Mouse (Mus musculus) adrenal gland, adult 2 months (tissue): ENCODE measurements around the gene Ppp1r9a. TPM values are rescaled to one million over a fixed set of nuclear protein-coding genes. Genes with fewer than 3 reads are reported as not detected.
A peak's percentile ranks its signal among the peaks of the same experiment; 100 is the strongest.

Experiments used
- DNase-seq: peaks from one replicate; pipeline ENCODE4 v3.0.0; 2021
- polyA plus RNA-seq: library from polyadenylated mRNA; depleted of rRNA; stranded (reverse); fragments of >200 nt; gene quantifications from 2 replicates; pipeline ENCODE4 v1.2.3, GENCODE M21; 2012
- total RNA-seq, 2 experiments: library from RNA; stranded (reverse); gene quantifications; 2 replicates each; pipeline ENCODE4 v1.2.3; 2021

Gene Ppp1r9a
- total and polyA plus RNA-seq, 3 experiments: 7.6 to 37.4 (median 32.0) TPM

DNA sequence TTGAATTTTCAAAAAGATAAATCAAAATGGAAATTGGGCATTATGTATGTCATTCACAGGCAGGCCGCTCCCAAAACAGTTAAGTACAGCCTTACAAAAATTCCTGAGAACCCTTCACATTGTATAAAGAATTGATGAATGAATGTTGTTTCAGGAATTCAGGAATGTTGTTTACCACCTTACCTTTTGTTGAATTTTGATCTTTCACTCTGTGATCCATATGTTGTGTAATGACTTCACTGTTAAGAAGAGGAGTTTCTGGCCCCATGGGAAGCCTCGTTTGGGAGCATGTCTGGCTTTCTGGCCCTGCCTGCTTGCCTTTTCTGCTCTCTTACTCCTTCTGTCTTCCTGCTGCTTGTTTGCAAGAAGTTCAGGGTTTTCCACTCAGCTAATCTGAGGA, 105.4 kb downstream of the Ppp1r9a start:
- no peak for DNase-seq

DNA sequence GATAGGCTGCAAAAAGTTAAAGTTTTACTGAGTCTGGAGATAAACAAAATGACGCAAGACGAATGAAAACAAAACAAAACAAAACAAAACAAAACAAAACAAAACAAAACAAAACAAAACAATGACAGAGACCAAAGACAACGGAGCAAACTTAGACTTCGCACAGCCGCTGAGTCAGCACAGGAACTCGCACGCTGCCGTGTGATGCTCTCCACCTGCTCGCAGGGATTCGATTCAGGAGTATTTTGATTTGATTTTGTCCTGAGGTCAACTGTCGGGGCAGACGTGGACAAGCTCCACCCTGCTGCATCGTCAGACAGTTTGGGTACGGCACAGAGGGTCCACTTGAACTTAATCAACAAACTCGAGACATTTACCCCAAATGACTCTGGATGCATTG, 105.9 kb downstream of the Ppp1r9a start:
- no peak for DNase-seq

DNA sequence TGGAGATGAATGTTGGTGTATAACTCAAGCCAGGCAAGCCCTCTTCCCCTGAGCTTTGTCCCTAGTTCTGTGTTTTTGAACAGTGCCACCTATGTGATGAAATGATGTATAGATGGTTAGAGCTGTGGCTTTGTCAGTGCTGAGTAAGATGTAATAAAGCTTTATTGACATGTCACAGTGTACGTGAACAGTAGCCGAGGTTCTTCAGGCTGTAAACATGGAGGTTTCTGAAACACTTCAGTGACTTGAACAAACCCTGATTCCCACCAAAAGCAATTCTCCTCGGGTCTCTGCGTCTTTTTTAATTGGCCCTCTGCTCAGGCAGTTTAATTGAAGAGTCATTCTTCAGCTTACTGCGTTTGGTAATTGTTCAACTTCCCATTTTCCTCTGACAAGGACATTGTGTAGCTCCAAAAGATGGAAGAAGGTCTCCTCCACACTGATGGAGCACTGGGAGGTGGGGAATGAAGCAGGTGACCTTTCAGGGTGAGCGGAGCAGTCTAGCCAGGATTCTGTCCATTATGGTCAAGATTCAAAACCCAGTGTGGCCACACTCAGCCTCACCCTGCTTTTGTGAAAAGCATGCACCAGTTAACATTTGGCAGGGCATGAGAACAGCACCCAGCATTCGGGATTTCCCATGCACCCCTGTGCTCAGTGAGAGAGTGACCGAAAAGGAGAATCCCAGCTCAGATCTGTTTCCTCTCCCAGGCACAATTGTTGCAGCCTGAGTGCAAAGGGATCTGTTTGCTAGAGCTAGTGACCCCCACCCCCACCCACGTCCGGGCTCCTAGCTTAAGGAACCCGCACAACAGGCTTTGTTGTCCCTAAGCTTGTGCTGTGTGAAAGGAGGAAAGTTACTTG, 108.1 kb downstream of the Ppp1r9a start:
- DNase-seq: no peak

DNA sequence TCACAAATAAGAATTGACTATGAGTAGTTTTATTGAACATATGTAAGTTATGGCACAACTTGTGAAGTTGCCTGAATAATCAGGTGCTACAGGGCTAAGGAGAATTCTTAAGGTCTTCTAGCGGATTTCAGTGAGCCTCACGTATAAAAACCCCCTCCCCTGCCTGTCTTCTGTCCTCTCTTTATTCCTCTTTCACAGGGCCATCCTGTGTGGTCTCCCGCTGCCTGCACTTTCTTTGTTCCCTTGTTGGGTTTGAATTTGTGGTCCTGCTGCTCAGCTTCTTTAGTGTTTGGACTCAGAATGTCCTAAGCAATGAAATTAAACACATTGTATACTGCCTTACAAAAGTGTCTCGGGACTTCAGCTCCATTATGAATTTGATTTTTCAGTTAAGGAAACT, 110.1 kb downstream of the Ppp1r9a start:
- DNase-seq: no peak

DNA sequence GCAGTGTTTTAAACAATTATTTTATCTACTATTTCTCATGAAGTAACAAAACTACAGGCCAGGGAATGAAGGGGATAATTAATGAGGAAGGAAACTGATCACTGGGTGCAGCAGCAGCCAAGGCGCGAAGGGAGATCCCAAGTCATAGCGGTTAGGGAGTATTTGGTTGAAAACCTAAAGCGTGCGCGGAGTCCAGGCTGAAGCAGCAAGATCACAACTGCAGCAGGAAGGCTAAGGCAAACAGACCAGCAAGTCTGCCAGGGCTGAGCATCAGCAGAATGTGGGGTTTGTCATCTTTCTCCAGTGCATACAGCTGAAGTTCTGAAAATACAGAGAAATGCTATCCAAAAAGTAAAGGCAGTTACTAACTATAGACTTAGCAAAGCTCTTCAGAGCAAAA, 111.8 kb downstream of the Ppp1r9a start:
- no peak for DNase-seq

DNA sequence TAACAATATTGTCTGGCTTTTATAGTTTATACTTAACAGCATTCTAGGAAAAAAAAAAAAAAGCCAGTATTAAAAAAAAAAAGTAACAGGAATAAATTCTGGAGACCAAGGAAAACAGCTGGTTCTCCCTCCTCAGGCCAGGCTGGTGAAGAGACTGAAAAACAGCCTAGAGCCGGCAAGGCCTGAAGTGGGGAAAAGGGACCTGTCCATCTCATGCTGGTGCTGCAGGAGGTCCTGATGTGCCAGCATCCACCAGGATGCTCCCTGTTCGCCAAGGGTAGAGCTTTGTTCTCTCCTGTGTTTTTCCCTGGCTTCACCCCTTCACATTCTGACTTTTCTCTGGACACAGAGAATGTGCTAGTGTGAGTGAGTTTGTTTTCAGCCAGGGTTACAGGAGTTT, 112.5 kb downstream of the Ppp1r9a start:
- DNase-seq: no peak

DNA sequence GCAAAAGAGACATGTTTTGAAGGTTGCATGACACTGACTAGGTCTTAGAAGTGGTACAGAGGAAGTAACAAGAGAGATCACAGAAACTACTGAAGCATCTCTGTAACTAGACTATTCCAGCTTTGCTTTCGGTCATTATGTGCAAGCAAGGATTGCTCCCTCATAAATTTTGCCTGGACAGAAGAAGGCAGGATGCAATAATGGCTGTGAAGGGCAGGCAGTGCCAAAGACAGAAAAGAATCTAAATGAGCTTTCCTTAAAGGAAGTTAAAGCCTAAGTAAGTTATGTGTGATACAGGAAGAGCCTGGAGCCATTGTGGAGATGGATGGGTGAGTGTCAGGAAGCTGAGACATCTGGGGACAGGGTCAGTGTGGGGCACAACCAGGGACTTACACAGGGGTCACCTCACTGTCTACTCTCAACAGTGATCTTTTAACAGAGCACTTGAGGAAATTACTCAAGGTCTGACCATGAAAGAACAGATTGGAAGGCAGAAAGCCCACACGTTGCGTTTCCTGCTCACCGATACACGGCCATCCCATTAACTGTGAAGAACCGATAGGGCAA, 115.3 kb downstream of the Ppp1r9a start:
- no peak for DNase-seq

DNA sequence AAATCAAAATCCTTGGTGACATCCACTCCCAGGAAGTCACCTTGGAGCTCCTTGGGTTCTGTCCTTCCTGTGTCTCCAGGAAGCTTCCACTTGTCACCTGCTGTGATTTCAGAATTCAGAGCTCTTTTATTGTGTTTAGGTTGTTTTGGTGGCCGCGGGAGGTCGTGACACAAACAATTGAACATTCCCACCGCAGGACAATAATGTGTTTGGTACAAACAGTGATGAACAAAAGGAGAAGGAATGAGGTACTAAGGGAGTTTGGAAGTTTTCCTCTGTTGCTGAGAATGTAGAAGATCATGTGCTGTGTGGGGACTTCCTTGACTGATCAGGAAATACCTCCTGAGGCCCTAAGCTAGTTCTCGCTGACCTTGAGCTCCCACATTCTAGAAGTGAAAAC, 116.5 kb downstream of the Ppp1r9a start:
- DNase-seq: no peak

DNA sequence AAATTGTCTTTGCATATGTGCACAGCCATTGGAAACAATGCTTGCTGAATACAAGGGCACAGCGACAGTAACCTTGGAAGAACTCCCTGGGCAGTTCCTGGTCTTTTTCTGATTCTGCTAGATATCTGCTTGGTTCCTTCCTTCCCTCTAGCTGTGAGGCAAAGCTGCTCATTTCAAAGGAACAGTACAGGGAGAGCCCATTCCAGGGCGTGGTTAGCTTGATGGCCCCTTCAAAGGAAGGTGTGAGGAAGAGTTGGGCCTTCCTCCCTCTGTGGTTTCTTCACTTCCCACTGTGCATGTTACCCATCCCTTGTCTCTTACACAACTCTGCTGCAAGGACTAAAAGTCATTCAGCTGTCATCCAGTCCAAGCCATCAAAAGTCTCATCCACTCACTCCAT, 117.3 kb downstream of the Ppp1r9a start:
- peak; percentile 17 for DNase-seq

DNA sequence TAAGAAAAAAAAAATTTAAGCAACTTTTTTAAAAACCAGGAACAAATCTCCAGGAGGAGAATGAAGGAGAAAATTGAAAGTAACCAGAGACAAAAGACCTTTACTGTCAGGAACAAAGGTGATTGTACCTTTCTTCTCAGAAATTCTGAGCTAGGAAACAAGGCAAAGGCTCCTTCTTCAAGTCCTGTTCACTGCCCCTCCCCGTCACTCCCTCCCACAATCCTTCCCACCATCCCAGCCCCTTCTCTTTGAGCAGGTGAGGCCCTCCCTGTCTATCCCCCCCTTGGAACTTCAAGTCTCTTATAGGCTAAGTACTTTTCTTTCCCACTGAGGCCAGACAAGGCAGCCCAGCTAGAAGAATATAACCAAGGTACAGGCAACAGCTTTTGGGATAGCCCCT, 117.8 kb downstream of the Ppp1r9a start:
- no peak for DNase-seq

DNA sequence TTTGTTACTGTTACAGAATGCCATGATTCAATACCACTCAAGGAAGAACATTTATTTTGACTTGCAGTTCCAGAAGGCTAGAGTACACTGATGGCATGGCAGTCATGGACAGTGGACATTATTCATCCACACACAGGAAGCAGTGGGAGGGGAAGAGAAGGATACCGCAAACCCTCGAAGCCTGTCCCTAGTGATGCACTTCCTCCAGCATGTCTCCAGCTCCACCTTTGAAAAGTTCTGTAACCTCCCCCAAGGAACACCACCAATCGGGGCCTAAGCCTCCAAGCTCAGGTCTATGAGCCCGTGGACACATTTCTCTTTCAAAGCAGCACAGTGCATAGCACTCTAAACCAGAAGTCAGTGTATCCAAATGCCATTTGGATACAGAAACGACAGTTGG, 120.0 kb downstream of the Ppp1r9a start:
- DNase-seq: no peak

DNA sequence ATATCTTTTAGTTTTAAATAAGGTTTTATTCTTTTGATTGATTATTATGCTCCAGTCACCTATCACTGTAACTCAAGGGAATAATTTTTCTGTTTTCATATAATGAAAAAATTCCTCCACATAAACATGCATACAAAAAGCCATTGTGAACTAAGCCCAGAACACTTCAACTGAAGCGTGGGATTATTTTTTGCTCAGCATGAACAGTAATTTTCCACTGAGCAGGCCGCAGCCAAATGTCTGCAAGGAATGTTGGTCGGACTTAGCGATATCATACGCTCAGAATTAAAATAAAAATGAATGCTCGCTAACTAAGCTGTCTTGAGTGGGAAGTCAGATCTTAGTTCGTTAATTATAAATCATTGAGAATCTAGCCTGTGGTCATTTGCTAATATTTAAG, 122.2 kb downstream of the Ppp1r9a start:
- no peak for DNase-seq

DNA sequence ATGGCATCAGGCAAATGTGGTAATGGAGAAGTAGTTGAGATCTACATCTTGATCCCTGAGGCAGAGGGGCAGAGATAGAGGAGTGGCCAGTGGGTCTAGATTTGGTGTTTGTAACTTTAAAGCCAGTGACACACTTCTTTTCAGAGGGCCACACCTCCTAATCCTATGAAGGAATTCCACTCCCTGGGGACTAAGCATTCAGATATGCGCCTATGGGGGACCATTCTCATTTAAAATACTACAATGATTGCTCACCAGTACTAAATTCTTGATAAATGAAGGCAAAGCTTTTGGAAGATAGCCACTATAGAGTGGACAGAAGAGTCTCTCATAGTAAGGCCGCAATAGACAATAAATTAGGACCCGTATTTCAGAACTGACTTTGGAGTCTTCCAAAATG, 124.1 kb downstream of the Ppp1r9a start:
- no peak for DNase-seq

DNA sequence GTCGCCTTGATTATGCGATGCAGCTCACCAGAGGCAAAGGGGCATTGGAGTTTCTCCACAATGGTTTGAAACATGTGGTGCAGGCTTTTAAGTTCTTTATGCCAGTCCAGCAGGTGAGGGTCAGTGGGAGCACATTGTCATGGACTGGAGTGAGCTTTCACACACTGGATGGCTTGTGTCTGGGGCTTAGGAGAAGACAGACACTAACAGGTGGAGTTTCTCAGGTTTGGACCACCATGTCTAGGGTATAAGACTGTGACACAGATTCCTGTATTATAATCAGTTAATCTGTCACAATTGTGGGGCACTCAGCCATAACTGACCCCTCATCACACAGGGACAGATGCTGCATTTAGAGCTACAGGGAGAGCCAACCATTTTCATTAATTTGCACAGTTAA, 124.5 kb downstream of the Ppp1r9a start:
- no peak for DNase-seq

DNA sequence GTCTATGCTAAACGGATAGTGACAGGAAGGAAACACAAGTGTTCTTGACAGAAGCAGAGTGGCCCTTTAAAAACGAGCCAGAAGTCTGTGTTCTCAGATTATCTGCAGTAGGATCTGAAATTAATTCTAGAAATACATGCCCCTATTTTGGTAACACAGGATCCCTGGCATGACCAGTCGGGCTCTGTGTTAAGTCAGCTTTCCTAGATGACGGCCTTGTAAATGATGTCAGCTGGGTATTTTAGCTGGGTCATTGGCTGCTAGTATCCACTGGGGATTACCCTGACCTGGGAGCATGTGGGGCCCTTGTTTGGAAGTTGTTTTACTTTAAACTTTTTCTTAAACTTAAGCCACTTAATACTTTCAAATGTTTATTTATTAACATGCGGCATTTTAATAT, 125.1 kb downstream of the Ppp1r9a start:
- DNase-seq: peak; percentile 19

DNA sequence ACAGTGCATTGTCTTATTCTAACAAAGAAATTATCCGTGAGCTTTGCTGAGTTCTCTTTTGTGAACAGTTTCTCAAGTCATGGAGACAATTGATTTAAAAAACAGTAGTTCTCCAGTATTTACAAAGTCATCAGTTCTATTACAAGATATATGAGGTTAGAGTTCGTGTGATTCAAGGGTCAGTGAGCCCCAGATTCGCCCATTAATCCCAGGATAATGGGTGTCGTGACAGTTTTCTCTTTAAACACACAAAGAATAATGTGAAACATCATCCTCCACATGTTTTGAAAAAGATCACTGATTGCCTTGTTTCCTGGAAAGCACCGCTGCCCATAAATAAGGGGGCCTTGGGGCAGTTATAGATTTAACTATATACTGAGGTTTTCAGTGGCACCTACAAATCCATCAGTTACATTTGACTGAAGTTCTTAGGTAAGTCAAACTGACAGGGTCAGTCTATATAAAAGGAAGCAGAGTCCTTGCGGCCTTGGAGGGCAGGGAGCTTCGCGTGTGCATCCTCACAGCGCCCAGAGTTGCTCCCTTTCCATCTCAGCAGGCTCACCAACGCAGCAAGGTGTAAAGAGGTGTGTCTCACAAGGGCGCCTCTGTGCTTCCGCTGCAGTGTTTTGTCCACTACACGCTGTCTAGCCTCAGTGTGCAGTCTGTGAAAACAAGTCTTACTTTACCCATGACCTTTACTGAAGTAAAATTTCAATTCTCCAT, 126.6 kb downstream of the Ppp1r9a start:
- no peak for DNase-seq

DNA sequence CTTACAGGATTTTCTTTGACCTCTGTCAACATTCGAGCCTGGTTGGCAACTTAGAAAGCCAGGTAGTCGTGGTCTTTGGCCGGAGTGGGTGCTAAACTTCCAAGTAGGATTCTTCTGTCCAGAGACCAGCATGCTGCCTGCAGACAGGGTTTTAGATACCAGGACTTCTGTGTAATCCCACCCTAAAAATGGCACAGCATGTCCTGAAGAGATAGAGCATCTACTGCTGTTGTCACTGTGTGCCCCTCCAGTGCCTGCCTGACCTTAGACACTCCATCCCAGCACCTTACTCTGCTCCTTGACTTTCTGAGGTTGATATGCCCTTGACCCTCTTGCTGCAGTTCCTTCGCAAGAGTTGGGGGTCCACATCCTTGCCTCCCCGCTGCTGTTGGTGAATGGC, 127.2 kb downstream of the Ppp1r9a start:
- no peak for DNase-seq

DNA sequence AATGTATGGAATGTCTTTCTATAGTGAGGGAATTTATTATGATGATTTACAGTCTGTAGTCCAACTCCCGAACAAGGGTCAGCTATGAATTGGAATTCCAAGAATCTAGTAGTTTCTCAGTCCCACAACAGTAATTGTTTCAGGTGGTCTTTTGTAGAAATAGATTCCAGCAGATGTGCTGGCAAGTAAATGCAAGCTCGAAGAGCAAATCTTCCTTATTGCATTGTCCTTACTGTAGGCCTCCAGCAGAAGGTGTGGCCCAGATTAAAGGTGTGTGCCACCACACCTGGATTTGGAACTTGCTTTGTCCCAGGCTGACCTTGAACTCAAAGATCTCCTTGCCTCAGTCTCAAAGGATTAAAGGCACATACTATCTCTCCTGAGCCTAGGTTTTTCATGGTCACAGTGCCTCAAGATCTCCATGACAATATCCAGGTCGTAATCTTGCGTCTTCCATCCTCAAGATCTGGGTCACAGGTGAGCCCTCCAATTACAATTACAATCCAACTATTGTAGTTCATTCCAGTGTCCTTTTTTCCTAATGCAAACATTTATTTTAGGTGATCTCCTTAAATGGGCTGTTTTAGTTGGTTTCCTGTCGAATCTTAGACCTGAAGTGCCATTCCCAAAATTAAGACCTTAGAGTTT, 130.4 kb downstream of the Ppp1r9a start:
- DNase-seq: no peak

DNA sequence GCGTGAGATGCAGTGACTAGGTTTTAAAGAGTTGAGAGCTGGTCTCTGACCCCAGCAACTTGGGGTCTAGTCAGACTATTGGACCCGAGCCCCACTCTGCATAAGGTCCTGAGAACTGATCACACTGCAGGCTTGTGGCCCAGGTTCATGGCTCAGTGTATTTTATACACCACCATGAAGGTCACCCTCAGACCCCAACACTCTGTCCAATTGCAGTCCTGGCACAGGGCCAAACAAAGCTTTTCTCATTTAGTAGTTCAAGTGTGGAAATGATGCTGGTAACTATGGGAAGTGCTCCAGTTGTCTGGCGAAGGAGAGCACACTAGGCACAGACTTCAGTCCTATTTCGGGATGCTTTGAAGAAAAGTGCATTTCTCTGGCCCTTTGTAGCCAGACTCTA, 134.5 kb downstream of the Ppp1r9a start:
- no peak for DNase-seq

DNA sequence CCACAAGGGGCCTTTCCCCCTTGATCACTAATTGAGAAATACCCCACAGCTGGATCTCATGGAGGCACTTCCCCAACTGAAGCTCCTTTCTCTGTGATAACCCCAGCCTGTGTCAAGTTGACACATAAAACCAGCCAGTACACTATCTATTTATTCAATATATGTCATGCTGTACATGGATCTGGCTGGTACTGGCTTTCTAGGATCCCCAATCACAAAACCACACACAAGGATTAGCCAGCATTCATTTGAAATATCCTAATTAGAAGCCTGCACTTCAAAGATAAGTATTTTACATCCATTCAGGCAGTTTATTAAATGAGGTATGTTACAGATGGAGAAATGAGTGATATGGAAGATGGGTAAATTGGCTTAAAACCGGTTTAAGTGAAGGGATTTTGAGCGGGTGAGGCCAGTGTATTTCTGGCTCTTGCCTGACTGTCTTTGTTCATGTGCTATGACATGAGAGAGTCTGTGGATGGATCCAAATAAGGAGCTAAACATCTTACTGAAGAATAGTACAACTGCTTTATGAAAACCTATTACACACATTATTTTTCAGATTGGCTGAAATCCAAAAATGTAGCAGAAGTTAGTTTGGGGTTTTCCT, 135.5 kb downstream of the Ppp1r9a start:
- no peak for DNase-seq

DNA sequence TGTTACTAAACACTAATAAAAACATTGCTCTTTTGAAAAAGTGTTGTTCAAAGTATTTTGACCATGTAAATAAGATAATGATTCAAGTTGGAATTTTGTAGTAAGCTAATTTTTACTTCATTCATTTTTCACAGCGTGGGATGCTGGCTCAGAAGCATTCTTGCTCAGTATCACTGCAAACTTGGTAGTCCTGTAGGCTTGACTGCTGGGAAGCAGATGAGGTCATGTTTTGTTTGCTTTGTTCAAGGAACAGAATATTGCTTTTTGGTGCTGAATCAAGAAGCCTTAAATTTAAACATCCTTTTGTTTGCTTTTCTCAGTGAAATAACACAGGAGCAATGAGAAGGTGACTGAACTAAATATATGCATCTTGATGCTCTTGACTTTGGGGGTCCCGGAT, 136.6 kb downstream of the Ppp1r9a start:
- DNase-seq: no peak

DNA sequence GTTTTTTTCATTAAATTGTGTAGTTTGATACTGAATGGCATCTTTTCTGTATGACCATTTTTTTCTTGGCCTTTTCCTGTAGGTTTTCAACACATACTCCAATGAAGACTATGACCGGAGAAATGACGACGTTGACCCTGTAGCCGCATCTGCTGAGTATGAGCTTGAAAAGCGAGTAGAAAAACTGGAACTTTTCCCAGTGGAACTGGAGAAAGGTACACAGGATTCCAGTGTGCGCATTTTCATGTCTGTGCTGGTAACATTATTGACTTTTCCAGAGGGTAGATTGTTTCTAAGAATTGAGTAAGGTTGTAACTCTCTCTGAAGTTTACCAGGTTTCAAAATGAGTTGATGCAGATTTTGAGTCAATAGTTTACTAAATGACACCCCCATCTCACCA, 143.1 kb downstream of the Ppp1r9a start:
- DNase-seq: no peak
